Mouse (Mus musculus): Measurements from ENCODE around the gene Pds5b. TPM values are rescaled to one million over a fixed set of nuclear protein-coding genes. Genes with fewer than 3 reads are reported as not detected.
"Not testable (repeated sequence)": the region's sequence is repeated elsewhere in the genome, so short reads cannot be mapped to it uniquely, and the experiment has no call there.

Pds5b gene
- polyA plus RNA-seq, 1 experiment from 2014 or later: 28.5 TPM

- Histone ChIP-seq H3K36me3 (ENCODE audit: control insufficient read depth, insufficient read depth, low read length) (no peaks in the 10 kb centered on the region), H3K4me3 (ENCODE audit: low read depth, low read length) (no peak overlapping the region), H3K4me1 (ENCODE audit: control insufficient read depth, insufficient read depth, low read length) (no peaks in the 10 kb centered on the region), H3K27ac (ENCODE audit: low read length) (no peak overlapping the region), H3K9ac (ENCODE audit: low read depth, low read length) (no peak overlapping the region), H3K4me2 (ENCODE audit: low read length) (no peak overlapping the region), H3K9me3 (replicated peaks; ENCODE audit: control insufficient read depth, low read length, poor library complexity, severe bottlenecking) (no peaks in the 10 kb centered on the region), H3K27me3 (ENCODE audit: control insufficient read depth, insufficient read depth, low read depth, low read length) (no peaks in the 10 kb centered on the region)
- ATAC-seq: no peak
These were observed 39.9 kb downstream of the Pds5b start for GRCm38 (mm10) chr5:150713431-150713830.

DNA sequence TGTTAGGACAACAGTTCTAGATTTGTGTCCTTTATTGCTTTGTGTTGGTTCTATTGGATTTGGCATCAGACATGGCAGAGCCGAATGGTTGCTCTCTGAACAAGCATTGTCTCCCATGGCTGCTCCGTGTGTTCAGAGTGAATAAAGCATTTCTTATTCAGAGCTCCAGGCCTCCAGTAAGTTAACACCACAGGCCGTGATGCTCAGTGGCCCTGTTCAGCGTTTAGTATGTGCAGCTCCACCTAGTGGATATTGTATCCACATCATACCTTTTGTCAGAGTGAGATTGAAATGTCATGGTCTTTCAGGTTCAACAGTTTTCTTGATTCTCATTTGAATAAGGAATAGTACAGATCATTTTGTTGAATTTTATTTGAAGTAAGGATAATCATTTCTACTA is 44.2 kb downstream of the Pds5b start:
- H3K4me2 ChIP-seq (ENCODE audit: low read length): no peak overlapping the region
- 0 out of 2 replicates have a peak, but pooled peaks have one; percentile 42 for ATAC-seq
- H3K9ac ChIP-seq (ENCODE audit: low read depth, low read length): no peak overlapping the region
- no peaks in the 10 kb centered on the region for H3K27me3 ChIP-seq (ENCODE audit: control insufficient read depth, insufficient read depth, low read depth, low read length)
- no peaks in the 10 kb centered on the region for H3K4me1 ChIP-seq (ENCODE audit: control insufficient read depth, insufficient read depth, low read length)
- no peak overlapping the region for H3K27ac ChIP-seq (ENCODE audit: low read length)
- no peaks in the 10 kb centered on the region for H3K36me3 ChIP-seq (ENCODE audit: control insufficient read depth, insufficient read depth, low read length)
- 5% methylated on average over 4 of the region's 4 CpGs for WGBS
- H3K4me3 ChIP-seq (ENCODE audit: low read depth, low read length): no peak overlapping the region
- no peaks in the 10 kb centered on the region for H3K9me3 ChIP-seq (replicated peaks; ENCODE audit: control insufficient read depth, low read length, poor library complexity, severe bottlenecking)

GRCm38 (mm10) chr5:150724641-150725040 is 51.1 kb downstream of the Pds5b start:
- ATAC-seq: no peak
- H3K27ac ChIP-seq (ENCODE audit: low read length): no peak overlapping the region
- H3K9ac ChIP-seq (ENCODE audit: low read depth, low read length): no peak overlapping the region
- no peaks in the 10 kb centered on the region for H3K4me1 ChIP-seq (ENCODE audit: control insufficient read depth, insufficient read depth, low read length)
- H3K4me2 ChIP-seq (ENCODE audit: low read length): no peak overlapping the region
- H3K27me3 ChIP-seq (ENCODE audit: control insufficient read depth, insufficient read depth, low read depth, low read length): no peaks in the 10 kb centered on the region
- 79% methylated on average over 1 of the region's 1 CpGs for WGBS
- H3K4me3 ChIP-seq (ENCODE audit: low read depth, low read length): no peak overlapping the region
- no peaks in the 10 kb centered on the region for H3K9me3 ChIP-seq (replicated peaks; ENCODE audit: control insufficient read depth, low read length, poor library complexity, severe bottlenecking)
- H3K36me3 ChIP-seq (ENCODE audit: control insufficient read depth, insufficient read depth, low read length): 0 out of 2 replicates have a peak, but pooled peaks cover 2% of the 10 kb centered on the region

- ATAC-seq; H3K4me2 ChIP-seq (ENCODE audit: low read length); H3K27ac ChIP-seq (ENCODE audit: low read length); H3K4me3 ChIP-seq (ENCODE audit: low read depth, low read length); H3K27me3 ChIP-seq (ENCODE audit: control insufficient read depth, insufficient read depth, low read depth, low read length); H3K36me3 ChIP-seq (ENCODE audit: control insufficient read depth, insufficient read depth, low read length); H3K9me3 ChIP-seq (replicated peaks; ENCODE audit: control insufficient read depth, low read length, poor library complexity, severe bottlenecking); H3K4me1 ChIP-seq (ENCODE audit: control insufficient read depth, insufficient read depth, low read length); H3K9ac ChIP-seq (ENCODE audit: low read depth, low read length): not testable (repeated sequence)
- 84% methylated on average over 3 of the region's 3 CpGs for WGBS
These were observed 63.5 kb downstream of the Pds5b start for GRCm38 (mm10) chr5:150737028-150737427.

DNA sequence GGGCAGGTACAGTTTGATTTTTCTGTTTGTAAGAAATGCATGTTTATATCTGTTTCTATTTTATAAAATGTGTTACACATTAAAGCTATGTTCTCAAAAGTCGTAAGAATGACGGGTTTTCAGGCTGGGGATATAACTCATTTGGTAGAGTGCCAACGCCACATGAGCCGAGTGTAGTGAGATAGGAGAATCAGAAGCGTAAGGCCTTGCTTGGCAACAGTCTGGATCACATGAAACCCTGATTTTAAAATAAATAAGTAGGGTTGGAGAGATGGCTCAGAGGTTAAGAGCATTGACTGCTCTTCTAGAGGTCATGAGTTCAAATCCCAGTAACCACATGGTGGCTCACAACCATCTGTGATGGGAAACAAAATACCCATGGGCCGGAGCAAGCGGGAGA is 65.8 kb downstream of the Pds5b start:
- H3K27ac ChIP-seq (ENCODE audit: low read length): no peak overlapping the region
- no peaks in the 10 kb centered on the region for H3K9me3 ChIP-seq (replicated peaks; ENCODE audit: control insufficient read depth, low read length, poor library complexity, severe bottlenecking)
- 92% methylated on average over 7 of the region's 7 CpGs for WGBS
- ATAC-seq: no peak
- no peak overlapping the region for H3K9ac ChIP-seq (ENCODE audit: low read depth, low read length)
- no peak overlapping the region for H3K4me3 ChIP-seq (ENCODE audit: low read depth, low read length)
- H3K4me1 ChIP-seq (ENCODE audit: control insufficient read depth, insufficient read depth, low read length): no peaks in the 10 kb centered on the region
- no peak overlapping the region for H3K4me2 ChIP-seq (ENCODE audit: low read length)
- peaks cover 8% of the 10 kb centered on the region; the same call in 1 of the 2 replicates for H3K36me3 ChIP-seq (ENCODE audit: control insufficient read depth, insufficient read depth, low read length)
- H3K27me3 ChIP-seq (ENCODE audit: control insufficient read depth, insufficient read depth, low read depth, low read length): no peaks in the 10 kb centered on the region

GRCm38 (mm10) chr5:150740597-150740996 is 67.1 kb downstream of the Pds5b start:
- no peaks in the 10 kb centered on the region for H3K27me3 ChIP-seq (ENCODE audit: control insufficient read depth, insufficient read depth, low read depth, low read length)
- no peaks in the 10 kb centered on the region for H3K4me1 ChIP-seq (ENCODE audit: control insufficient read depth, insufficient read depth, low read length)
- ATAC-seq: no peak
- H3K9me3 ChIP-seq (replicated peaks; ENCODE audit: control insufficient read depth, low read length, poor library complexity, severe bottlenecking): no peaks in the 10 kb centered on the region
- H3K4me2 ChIP-seq (ENCODE audit: low read length): no peak overlapping the region
- no peak overlapping the region for H3K9ac ChIP-seq (ENCODE audit: low read depth, low read length)
- 28% methylated on average over 1 of the region's 2 CpGs for WGBS
- peaks cover 8% of the 10 kb centered on the region; the same call in 1 of the 2 replicates for H3K36me3 ChIP-seq (ENCODE audit: control insufficient read depth, insufficient read depth, low read length)
- H3K4me3 ChIP-seq (ENCODE audit: low read depth, low read length): no peak overlapping the region
- no peak overlapping the region for H3K27ac ChIP-seq (ENCODE audit: low read length)

GRCm38 (mm10) chr5:150756623-150757022 is 83.1 kb downstream of the Pds5b start:
- H3K9ac ChIP-seq (ENCODE audit: low read depth, low read length): no peak overlapping the region
- no peaks in the 10 kb centered on the region for H3K27me3 ChIP-seq (ENCODE audit: control insufficient read depth, insufficient read depth, low read depth, low read length)
- H3K27ac ChIP-seq (ENCODE audit: low read length): no peak overlapping the region
- 96% methylated on average over 5 of the region's 5 CpGs for WGBS
- no peaks in the 10 kb centered on the region for H3K9me3 ChIP-seq (replicated peaks; ENCODE audit: control insufficient read depth, low read length, poor library complexity, severe bottlenecking)
- no peak overlapping the region for H3K4me2 ChIP-seq (ENCODE audit: low read length)
- no peak for ATAC-seq
- no peak overlapping the region for H3K4me3 ChIP-seq (ENCODE audit: low read depth, low read length)
- H3K4me1 ChIP-seq (ENCODE audit: control insufficient read depth, insufficient read depth, low read length): no peaks in the 10 kb centered on the region
- peaks cover 2% of the 10 kb centered on the region; the same call in 1 of the 2 replicates for H3K36me3 ChIP-seq (ENCODE audit: control insufficient read depth, insufficient read depth, low read length)

DNA sequence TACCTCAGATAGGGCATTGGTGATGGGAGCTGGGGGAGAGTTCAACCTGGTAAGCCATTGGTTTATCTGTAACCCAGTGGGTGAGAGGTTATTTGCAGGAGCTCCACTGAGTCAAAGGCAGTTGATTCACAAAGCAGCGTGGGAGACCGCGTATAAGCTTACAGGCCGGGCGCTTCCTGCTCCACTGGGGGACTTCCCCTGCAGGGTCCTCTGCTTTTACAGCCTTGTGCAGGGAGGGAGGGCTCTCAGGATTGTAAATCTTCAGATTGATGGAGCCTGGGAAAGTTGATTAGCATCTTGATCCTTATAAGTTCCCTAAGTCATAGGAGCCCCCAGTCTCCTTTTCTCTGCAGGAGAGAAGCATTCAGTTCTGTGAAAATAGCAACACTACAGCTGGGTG is 98.9 kb downstream of the Pds5b start:
- H3K27ac ChIP-seq (ENCODE audit: low read length): no peak overlapping the region
- H3K9me3 ChIP-seq (replicated peaks; ENCODE audit: control insufficient read depth, low read length, poor library complexity, severe bottlenecking): no peaks in the 10 kb centered on the region
- H3K4me1 ChIP-seq (ENCODE audit: control insufficient read depth, insufficient read depth, low read length): 0 out of 2 replicates have a peak, but pooled peaks cover 5% of the 10 kb centered on the region
- no peak overlapping the region for H3K9ac ChIP-seq (ENCODE audit: low read depth, low read length)
- H3K36me3 ChIP-seq (ENCODE audit: control insufficient read depth, insufficient read depth, low read length): 0 out of 2 replicates have a peak, but pooled peaks cover 3% of the 10 kb centered on the region
- no peaks in the 10 kb centered on the region for H3K27me3 ChIP-seq (ENCODE audit: control insufficient read depth, insufficient read depth, low read depth, low read length)
- H3K4me3 ChIP-seq (ENCODE audit: low read depth, low read length): no peak overlapping the region
- no peak overlapping the region for H3K4me2 ChIP-seq (ENCODE audit: low read length)
- ATAC-seq: no peak
- 18% methylated on average over 5 of the region's 5 CpGs for WGBS

GRCm38 (mm10) chr5:150773083-150773482 is 99.5 kb downstream of the Pds5b start:
- no peak for ATAC-seq
- Histone ChIP-seq H3K9me3 (replicated peaks; ENCODE audit: control insufficient read depth, low read length, poor library complexity, severe bottlenecking) (no peaks in the 10 kb centered on the region), H3K36me3 (ENCODE audit: control insufficient read depth, insufficient read depth, low read length) (peaks cover 4% of the 10 kb centered on the region), H3K4me3 (ENCODE audit: low read depth, low read length) (no peak overlapping the region), H3K27ac (ENCODE audit: low read length) (0 out of 2 replicates have a peak overlapping the region, but pooled peaks have one; percentile 37), H3K9ac (ENCODE audit: low read depth, low read length) (no peak overlapping the region), H3K27me3 (ENCODE audit: control insufficient read depth, insufficient read depth, low read depth, low read length) (no peaks in the 10 kb centered on the region), H3K4me1 (ENCODE audit: control insufficient read depth, insufficient read depth, low read length) (0 out of 2 replicates have a peak, but pooled peaks cover 5% of the 10 kb centered on the region), H3K4me2 (ENCODE audit: low read length) (no peak overlapping the region)

Measured in midbrain, embryonic 16.5 days (tissue).